Mouse (Mus musculus) adrenal gland, adult 2 months (tissue): ENCODE measurements at regions not wholly inside any gene's neighbourhood (a gene's known extent, or its start where the extent isn't known, plus 50 kb on each side); places are given as distances from the start of the nearest gene placed in this dataset.

ENCODE experiments used
- DNase-seq: peaks from one replicate; pipeline ENCODE4 v3.0.0; 2021

DNA sequence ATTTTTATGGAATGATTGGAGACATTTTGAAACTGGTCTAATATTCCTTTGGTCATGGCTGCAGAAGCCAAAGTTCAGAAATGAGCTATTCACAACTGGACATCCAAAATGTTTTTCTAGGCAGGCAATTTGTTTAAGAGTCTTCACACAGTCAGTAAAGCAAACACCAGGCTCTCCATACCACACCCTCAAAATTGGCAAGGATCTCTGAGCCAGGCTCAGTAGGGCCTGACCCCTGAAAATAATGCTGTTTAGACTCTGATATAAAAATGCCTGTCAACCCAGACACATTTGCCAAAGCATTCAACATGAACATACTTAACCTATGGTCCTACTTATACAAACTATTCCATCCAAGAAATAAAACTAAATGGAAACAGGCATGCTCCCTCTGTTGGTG, 121.7 kb upstream of the Nt5c1b start:
- no peak for DNase-seq

DNA sequence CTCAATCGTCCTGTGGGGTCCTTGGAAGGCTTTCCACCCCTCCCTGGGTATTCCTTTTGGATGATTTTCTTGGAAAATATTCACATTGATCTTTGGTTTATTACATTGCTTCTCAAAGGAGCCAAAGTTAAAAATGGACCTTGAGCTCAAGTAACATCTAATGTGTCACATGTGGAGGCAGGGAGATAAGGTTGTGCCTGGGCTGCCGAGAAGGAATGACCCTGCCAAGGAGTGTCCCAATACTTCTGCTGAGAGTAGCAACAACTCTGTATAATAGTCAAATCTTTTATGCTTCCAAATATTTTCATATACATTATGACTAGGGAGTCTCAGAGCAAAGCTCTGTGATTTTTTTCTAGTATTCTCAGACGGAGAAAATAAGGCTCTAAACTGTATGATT, 113.4 kb upstream of the Nt5c1b start:
- no peak for DNase-seq

DNA sequence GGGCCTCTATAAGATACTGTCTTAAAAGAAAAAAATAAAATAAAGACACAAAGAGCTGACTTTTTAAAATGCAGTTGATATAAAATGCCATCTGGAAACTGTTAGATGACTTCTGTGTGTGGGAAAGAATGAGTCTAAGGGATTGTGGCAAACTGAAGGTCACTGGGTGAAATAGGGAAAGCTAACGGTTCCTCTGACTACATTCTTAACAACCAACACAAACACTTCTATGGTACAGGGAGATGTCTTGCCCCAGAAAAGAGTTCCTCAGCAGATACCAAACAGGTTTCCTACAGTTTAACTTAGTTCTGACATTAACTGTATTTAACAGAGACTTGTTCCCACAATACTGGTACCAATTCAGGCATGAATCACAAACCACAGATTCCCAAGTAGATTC, 103.6 kb upstream of the Nt5c1b start:
- no peak for DNase-seq

DNA sequence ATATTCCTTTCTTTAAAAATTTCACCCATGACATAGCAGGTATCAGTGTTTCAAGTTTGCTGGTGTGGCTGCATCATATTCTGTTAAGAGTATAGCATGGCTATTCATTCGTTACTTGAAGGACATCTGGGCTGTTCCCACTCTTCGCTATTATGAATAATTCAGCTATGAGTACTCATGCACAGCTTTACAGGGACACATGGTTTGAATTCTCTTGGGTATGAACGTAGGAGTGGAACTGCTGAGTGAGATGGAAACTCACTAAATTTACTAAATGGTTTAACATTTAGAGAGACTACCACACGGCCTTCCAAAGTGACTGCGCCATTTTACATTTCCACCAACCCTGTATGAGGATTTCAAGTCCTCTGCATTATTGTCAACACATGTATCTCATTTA, 97.7 kb upstream of the Nt5c1b start:
- no peak for DNase-seq

DNA sequence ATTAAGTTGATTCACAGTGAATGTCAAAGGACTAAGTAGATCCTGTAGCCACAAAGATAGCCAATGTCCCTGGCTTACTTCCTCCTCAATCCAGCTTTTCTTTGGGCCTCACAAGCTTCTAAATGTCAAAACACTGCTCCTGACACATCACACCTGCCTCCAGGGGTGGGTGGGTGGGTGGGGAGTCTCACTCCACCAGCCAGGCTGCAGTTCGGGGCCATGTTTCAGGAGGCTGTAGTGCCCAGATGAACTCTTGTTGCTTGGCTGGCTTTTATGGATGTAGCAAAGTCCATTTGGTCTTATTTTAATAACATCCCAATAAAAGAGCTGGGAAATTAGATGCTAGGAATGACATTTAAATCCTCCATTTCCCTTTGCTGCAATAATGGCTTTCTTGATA, 94.5 kb upstream of the Nt5c1b start:
- no peak for DNase-seq

DNA sequence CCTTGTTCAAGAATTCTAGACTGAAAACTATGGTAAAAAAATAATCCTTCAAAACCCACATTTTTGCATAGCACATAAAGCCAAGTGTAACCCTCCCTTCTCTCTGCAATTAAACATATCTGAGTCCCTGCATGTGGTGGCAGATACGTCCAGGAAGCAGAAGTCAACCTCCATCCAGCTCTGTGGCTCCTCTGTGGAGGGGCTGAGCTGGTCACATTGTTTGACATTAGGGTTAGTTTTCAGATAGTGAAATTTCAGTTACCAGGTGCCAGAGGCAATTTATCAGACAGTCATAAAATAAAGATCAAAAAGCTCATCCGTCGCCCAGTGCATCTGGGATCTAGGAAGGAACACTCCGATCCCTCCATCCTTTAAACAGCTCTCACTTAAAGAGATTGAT, 77.1 kb upstream of the Nt5c1b start:
- DNase-seq = no peak

DNA sequence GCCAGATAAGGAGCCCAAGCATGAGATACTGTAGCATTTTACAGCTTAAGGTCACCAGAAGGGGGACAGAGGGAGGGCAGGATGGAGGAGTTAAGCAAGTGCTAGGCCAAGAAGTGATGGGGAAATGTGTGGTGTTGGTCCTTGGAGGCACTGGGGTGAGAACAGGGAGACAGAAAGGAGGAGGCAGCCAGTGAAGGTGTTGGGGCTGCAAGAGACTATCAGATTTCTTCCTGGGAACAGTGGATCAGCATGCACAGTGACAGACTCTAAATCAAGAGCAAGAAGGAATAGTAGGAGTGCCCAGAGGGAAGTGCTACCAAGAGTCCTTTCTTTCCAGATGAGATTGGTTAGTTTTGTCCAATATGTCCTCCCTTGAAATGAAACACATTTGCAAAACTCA, 63.8 kb upstream of the Nt5c1b start:
- no peak for DNase-seq
